Mouse (Mus musculus): ENCODE measurements at regions not wholly inside any gene's neighbourhood (a gene's known extent, or its start where the extent isn't known, plus 50 kb on each side); places are given as distances from the start of the nearest gene placed in this dataset.

GRCm38 (mm10) chr10:98592154-98592553 lies 322.1 kb upstream of the Atp2b1 start:
- no peak overlapping the region for H3K9ac ChIP-seq (ENCODE audit: low read depth, low read length)
- no peaks in the 10 kb centered on the region for H3K36me3 ChIP-seq (ENCODE audit: control insufficient read depth, insufficient read depth, low read length)
- ATAC-seq: no peak
- WGBS: 76% methylated on average over 6 of the region's 6 CpGs
- H3K27me3 ChIP-seq (replicated peaks; ENCODE audit: control insufficient read depth, insufficient read depth, low read length): no peaks in the 10 kb centered on the region
- no peak overlapping the region for H3K4me3 ChIP-seq (ENCODE audit: low read length)
- H3K27ac ChIP-seq (ENCODE audit: low read length): no peak overlapping the region
- no peak overlapping the region for H3K4me2 ChIP-seq (ENCODE audit: low read depth, low read length)
- peaks cover 4% of the 10 kb centered on the region; the same call in 1 of the 2 replicates for H3K4me1 ChIP-seq (ENCODE audit: control insufficient read depth, insufficient read depth, low read length)
- H3K9me3 ChIP-seq (ENCODE audit: control insufficient read depth, low read length): no peaks in the 10 kb centered on the region

GRCm38 (mm10) chr10:98593910-98594309 lies 320.3 kb upstream of the Atp2b1 start:
- H3K9me3 ChIP-seq (ENCODE audit: control insufficient read depth, low read length): no peaks in the 10 kb centered on the region
- H3K27me3 ChIP-seq (replicated peaks; ENCODE audit: control insufficient read depth, insufficient read depth, low read length): no peaks in the 10 kb centered on the region
- H3K4me1 ChIP-seq (ENCODE audit: control insufficient read depth, insufficient read depth, low read length): no peaks in the 10 kb centered on the region
- H3K4me2 ChIP-seq (ENCODE audit: low read depth, low read length): no peak overlapping the region
- WGBS: 48% methylated on average over 5 of the region's 5 CpGs
- H3K4me3 ChIP-seq (ENCODE audit: low read length): no peak overlapping the region
- H3K36me3 ChIP-seq (ENCODE audit: control insufficient read depth, insufficient read depth, low read length): no peaks in the 10 kb centered on the region
- H3K9ac ChIP-seq (ENCODE audit: low read depth, low read length): no peak overlapping the region
- H3K27ac ChIP-seq (ENCODE audit: low read length): no peak overlapping the region
- ATAC-seq: peak; percentile 97

- ATAC-seq: no peak
Observed at GRCm38 (mm10) chr10:98608221-98608941, 305.8 kb upstream of the Atp2b1 start.

GRCm38 (mm10) chr10:98610708-98611107 lies 303.5 kb upstream of the Atp2b1 start:
- 70% methylated on average over 6 of the region's 6 CpGs for WGBS
- no peak overlapping the region for H3K27ac ChIP-seq (ENCODE audit: low read length)
- H3K9me3 ChIP-seq (ENCODE audit: control insufficient read depth, low read length): no peaks in the 10 kb centered on the region
- H3K4me2 ChIP-seq (ENCODE audit: low read depth, low read length): no peak overlapping the region
- H3K4me3 ChIP-seq (ENCODE audit: low read length): no peak overlapping the region
- H3K9ac ChIP-seq (ENCODE audit: low read depth, low read length): no peak overlapping the region
- H3K4me1 ChIP-seq (ENCODE audit: control insufficient read depth, insufficient read depth, low read length): no peaks in the 10 kb centered on the region
- H3K27me3 ChIP-seq (replicated peaks; ENCODE audit: control insufficient read depth, insufficient read depth, low read length): no peaks in the 10 kb centered on the region
- H3K36me3 ChIP-seq (ENCODE audit: control insufficient read depth, insufficient read depth, low read length): no peaks in the 10 kb centered on the region
- no peak for ATAC-seq

More at GRCm38 (mm10) chr10:98608221-98608941, 305.8 kb upstream of the Atp2b1 start:
- H3K27me3 ChIP-seq (replicated peaks; ENCODE audit: control insufficient read depth, insufficient read depth, low read length): no peaks in the 10 kb centered on the region
- no peak overlapping the region for H3K4me2 ChIP-seq (ENCODE audit: low read depth, low read length)
- no peak overlapping the region for H3K4me3 ChIP-seq (ENCODE audit: low read length)
- no peak overlapping the region for H3K9ac ChIP-seq (ENCODE audit: low read depth, low read length)
- 85% methylated on average over 18 of the region's 18 CpGs for WGBS
- H3K9me3 ChIP-seq (ENCODE audit: control insufficient read depth, low read length): no peaks in the 10 kb centered on the region
- H3K27ac ChIP-seq (ENCODE audit: low read length): no peak overlapping the region
- H3K36me3 ChIP-seq (ENCODE audit: control insufficient read depth, insufficient read depth, low read length): no peaks in the 10 kb centered on the region
- H3K4me1 ChIP-seq (ENCODE audit: control insufficient read depth, insufficient read depth, low read length): no peaks in the 10 kb centered on the region

GRCm38 (mm10) chr10:98611707-98612360 lies 302.4 kb upstream of the Atp2b1 start:
- Histone ChIP-seq H3K36me3 (ENCODE audit: control insufficient read depth, insufficient read depth, low read length) (no peaks in the 10 kb centered on the region), H3K27me3 (replicated peaks; ENCODE audit: control insufficient read depth, insufficient read depth, low read length) (no peaks in the 10 kb centered on the region), H3K9me3 (ENCODE audit: control insufficient read depth, low read length) (no peaks in the 10 kb centered on the region), H3K4me1 (ENCODE audit: control insufficient read depth, insufficient read depth, low read length) (no peaks in the 10 kb centered on the region), H3K27ac (ENCODE audit: low read length) (no peak overlapping the region), H3K4me2 (ENCODE audit: low read depth, low read length) (no peak overlapping the region), H3K9ac (ENCODE audit: low read depth, low read length) (no peak overlapping the region), H3K4me3 (ENCODE audit: low read length) (no peak overlapping the region)
- 80% methylated on average over 4 of the region's 4 CpGs for WGBS
- ATAC-seq: no peak

GRCm38 (mm10) chr10:98618736-98619525 lies 295.3 kb upstream of the Atp2b1 start:
- no peak for ATAC-seq
- WGBS: 87% methylated on average over 21 of the region's 21 CpGs
- no peaks in the 10 kb centered on the region for H3K9me3 ChIP-seq (ENCODE audit: control insufficient read depth, low read length)

GRCm38 (mm10) chr10:98624103-98624502 lies 290.1 kb upstream of the Atp2b1 start:
- Histone ChIP-seq H3K9ac (ENCODE audit: low read depth, low read length) (no peak overlapping the region), H3K4me2 (ENCODE audit: low read depth, low read length) (no peak overlapping the region), H3K4me3 (ENCODE audit: low read length) (no peak overlapping the region), H3K27me3 (replicated peaks; ENCODE audit: control insufficient read depth, insufficient read depth, low read length) (no peaks in the 10 kb centered on the region), H3K36me3 (ENCODE audit: control insufficient read depth, insufficient read depth, low read length) (no peaks in the 10 kb centered on the region), H3K9me3 (ENCODE audit: control insufficient read depth, low read length) (no peaks in the 10 kb centered on the region), H3K4me1 (ENCODE audit: control insufficient read depth, insufficient read depth, low read length) (0 out of 2 replicates have a peak, but pooled peaks cover 3% of the 10 kb centered on the region), H3K27ac (ENCODE audit: low read length) (no peak overlapping the region)
- 73% methylated on average over 1 of the region's 1 CpGs for WGBS
- ATAC-seq: peak; percentile 84

More at GRCm38 (mm10) chr10:98618736-98619525, 295.3 kb upstream of the Atp2b1 start:
- Histone ChIP-seq H3K27me3 (replicated peaks; ENCODE audit: control insufficient read depth, insufficient read depth, low read length) (no peaks in the 10 kb centered on the region), H3K4me2 (ENCODE audit: low read depth, low read length) (no peak overlapping the region), H3K4me1 (ENCODE audit: control insufficient read depth, insufficient read depth, low read length) (no peaks in the 10 kb centered on the region), H3K36me3 (ENCODE audit: control insufficient read depth, insufficient read depth, low read length) (no peaks in the 10 kb centered on the region), H3K9ac (ENCODE audit: low read depth, low read length) (no peak overlapping the region), H3K27ac (ENCODE audit: low read length) (no peak overlapping the region), H3K4me3 (ENCODE audit: low read length) (no peak overlapping the region)

DNA sequence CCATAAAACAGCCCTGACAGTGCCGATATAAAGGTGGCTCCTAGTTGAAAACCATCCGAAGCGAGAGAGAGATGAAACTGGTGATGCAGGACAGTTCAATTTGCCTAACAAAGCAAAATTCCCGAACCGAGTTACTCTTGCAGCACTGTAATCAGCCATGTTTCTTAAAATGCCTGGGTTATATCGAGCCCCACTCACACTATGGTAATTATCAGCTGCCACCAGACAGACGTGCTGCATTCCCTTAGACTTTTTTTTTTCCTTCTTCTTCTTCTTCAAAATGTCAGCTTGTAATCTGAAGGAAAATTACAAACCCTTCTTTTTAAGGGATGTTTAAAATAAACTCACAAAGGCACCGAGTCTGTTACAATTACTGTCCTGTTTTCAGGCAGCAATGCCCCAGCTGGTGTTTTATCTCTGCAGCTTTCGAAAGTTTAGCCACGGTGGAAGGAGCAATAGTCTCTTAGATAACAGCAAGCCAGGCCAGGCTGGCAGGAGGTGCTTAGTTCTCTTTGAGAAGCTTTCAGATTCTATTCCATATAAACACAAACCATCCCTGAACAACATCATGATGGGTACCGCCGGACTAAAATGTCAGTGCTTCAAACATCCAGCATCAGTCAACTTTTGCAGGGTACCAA lies 289.4 kb upstream of the Atp2b1 start:
- no peak overlapping the region; the same call in 1 of the 2 replicates for H3K4me3 ChIP-seq (ENCODE audit: low read length)
- WGBS: 33% methylated on average over 12 of the region's 12 CpGs

DNA sequence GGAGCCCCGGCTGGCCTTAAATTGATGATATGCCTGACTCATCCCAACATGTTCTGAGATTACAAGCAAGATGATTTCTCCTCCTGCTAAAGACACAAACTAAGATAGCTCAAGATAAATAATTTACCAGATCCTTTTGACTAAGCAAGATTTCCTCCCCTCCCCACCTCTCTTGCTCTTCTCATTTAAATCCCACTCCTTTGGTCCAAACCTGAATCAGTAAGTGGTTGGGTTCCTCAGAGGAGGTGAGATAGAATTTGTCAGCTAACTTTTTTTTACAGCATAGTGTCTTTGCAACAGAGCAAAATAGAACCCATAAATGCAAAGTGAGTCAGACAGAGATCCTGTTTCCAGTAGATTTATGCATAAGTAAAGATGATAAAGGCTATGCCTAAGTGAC lies 286.0 kb upstream of the Atp2b1 start:
- Histone ChIP-seq H3K9ac (ENCODE audit: low read depth, low read length) (no peak overlapping the region), H3K27me3 (replicated peaks; ENCODE audit: control insufficient read depth, insufficient read depth, low read length) (no peaks in the 10 kb centered on the region), H3K4me1 (ENCODE audit: control insufficient read depth, insufficient read depth, low read length) (0 out of 2 replicates have a peak, but pooled peaks cover 3% of the 10 kb centered on the region), H3K27ac (ENCODE audit: low read length) (no peak overlapping the region), H3K4me2 (ENCODE audit: low read depth, low read length) (no peak overlapping the region), H3K4me3 (ENCODE audit: low read length) (no peak overlapping the region), H3K9me3 (ENCODE audit: control insufficient read depth, low read length) (no peaks in the 10 kb centered on the region), H3K36me3 (ENCODE audit: control insufficient read depth, insufficient read depth, low read length) (no peaks in the 10 kb centered on the region)
- no peak for ATAC-seq
- 77% methylated on average over 1 of the region's 1 CpGs for WGBS

More for the DNA sequence above, 289.4 kb upstream of the Atp2b1 start:
- peak; percentile 83; the same call in 1 of the 2 replicates for ATAC-seq
- Histone ChIP-seq H3K36me3 (ENCODE audit: control insufficient read depth, insufficient read depth, low read length) (no peaks in the 10 kb centered on the region), H3K4me1 (ENCODE audit: control insufficient read depth, insufficient read depth, low read length) (0 out of 2 replicates have a peak, but pooled peaks cover 3% of the 10 kb centered on the region), H3K27ac (ENCODE audit: low read length) (no peak overlapping the region), H3K27me3 (replicated peaks; ENCODE audit: control insufficient read depth, insufficient read depth, low read length) (no peaks in the 10 kb centered on the region), H3K9me3 (ENCODE audit: control insufficient read depth, low read length) (no peaks in the 10 kb centered on the region), H3K4me2 (ENCODE audit: low read depth, low read length) (peak overlapping the region; percentile 38), H3K9ac (ENCODE audit: low read depth, low read length) (no peak overlapping the region)

Data from intestine, embryonic 16.5 days (tissue).